Mouse (Mus musculus): ENCODE measurements around the gene Pdzd2.

Gene Pdzd2

GRCm38 (mm10) chr15:12728381-12728780 lies 11.3 kb downstream of the Pdzd2 start:
- DNase-seq: no peak

GRCm38 (mm10) chr15:12725256-12725655 lies 14.5 kb downstream of the Pdzd2 start:
- no peak for DNase-seq

- no peak for DNase-seq
These were observed 17.8 kb downstream of the Pdzd2 start for GRCm38 (mm10) chr15:12721684-12722500.

GRCm38 (mm10) chr15:12718819-12719218 lies 20.9 kb downstream of the Pdzd2 start:
- no peak for DNase-seq

GRCm38 (mm10) chr15:12717410-12717809 lies 22.3 kb downstream of the Pdzd2 start:
- DNase-seq: no peak

GRCm38 (mm10) chr15:12716881-12717280 lies 22.8 kb downstream of the Pdzd2 start:
- DNase-seq: no peak

GRCm38 (mm10) chr15:12714322-12714721 lies 25.4 kb downstream of the Pdzd2 start:
- no peak for DNase-seq

- DNase-seq: no peak
These were observed 26.5 kb downstream of the Pdzd2 start for GRCm38 (mm10) chr15:12713216-12713615.

- DNase-seq: no peak
These were observed 29.7 kb downstream of the Pdzd2 start for GRCm38 (mm10) chr15:12710036-12710435.

- DNase-seq: no peak
These were observed 31.4 kb downstream of the Pdzd2 start for GRCm38 (mm10) chr15:12708297-12708696.

GRCm38 (mm10) chr15:12706902-12707301 lies 32.8 kb downstream of the Pdzd2 start:
- DNase-seq: no peak

GRCm38 (mm10) chr15:12700367-12700766 lies 39.4 kb downstream of the Pdzd2 start:
- DNase-seq: no peak

- DNase-seq: no peak
These were observed 42.0 kb downstream of the Pdzd2 start for GRCm38 (mm10) chr15:12697741-12698140.

GRCm38 (mm10) chr15:12696889-12697288 lies 42.8 kb downstream of the Pdzd2 start:
- DNase-seq: no peak

GRCm38 (mm10) chr15:12689716-12690381 lies 49.9 kb downstream of the Pdzd2 start:
- no peak for DNase-seq

- DNase-seq: no peak
These were observed 57.2 kb downstream of the Pdzd2 start for GRCm38 (mm10) chr15:12682549-12682948.

GRCm38 (mm10) chr15:12681891-12682290 lies 57.8 kb downstream of the Pdzd2 start:
- no peak for DNase-seq

GRCm38 (mm10) chr15:12680750-12681149 lies 59.0 kb downstream of the Pdzd2 start:
- peak; percentile 49 to 72 for DNase-seq

- DNase-seq: peak; percentile 6 to 52
These were observed 59.7 kb downstream of the Pdzd2 start for GRCm38 (mm10) chr15:12679996-12680395.

GRCm38 (mm10) chr15:12678540-12679112 lies 61.1 kb downstream of the Pdzd2 start:
- no peak for DNase-seq

GRCm38 (mm10) chr15:12675366-12675765 lies 64.4 kb downstream of the Pdzd2 start:
- DNase-seq: no peak

GRCm38 (mm10) chr15:12674026-12674425 lies 65.7 kb downstream of the Pdzd2 start:
- DNase-seq: no peak

- no peak for DNase-seq
These were observed 71.8 kb downstream of the Pdzd2 start for GRCm38 (mm10) chr15:12667760-12668520.

All from lung, postnatal 4 days (tissue).